In the genomic region with DNA sequence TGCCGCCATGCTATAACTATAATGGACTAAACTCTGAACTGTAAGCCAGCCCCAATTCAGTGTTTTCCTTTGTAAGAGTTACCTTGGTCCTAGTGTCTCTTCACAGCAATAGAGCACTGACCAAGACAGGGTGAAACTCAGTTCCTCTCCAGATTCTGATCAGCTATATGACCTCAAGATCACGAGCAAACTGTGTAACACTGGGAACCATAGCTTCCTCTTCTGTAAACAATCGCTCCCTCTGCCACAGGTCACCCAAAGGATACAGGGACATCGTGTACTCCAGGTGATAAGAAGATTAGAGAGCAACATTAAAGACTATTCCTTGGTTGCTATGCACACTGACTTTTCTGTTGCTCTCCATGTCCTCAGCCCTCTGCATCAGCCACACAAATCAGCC, we compare ENCODE assay signal across 16 mouse cellular contexts.
"Had no signal": no experiment of that assay in that cellular context is flagged by ENCODE, and none has a peak within 500 bp of the region (broad histone marks: within the 10 kb centered on the region; RNA-seq: fewer than 3 reads in every experiment).

No protein-coding gene starts in this region.

- H3K36me3 ChIP-seq: kidney, embryonic 15.5 days; liver, embryonic 13.5 days had no signal

- H3K9ac ChIP-seq: kidney, embryonic 15.5 days; limb, embryonic 13.5 days; liver, embryonic 13.5 days; midbrain, embryonic 15.5 days; neural tube, embryonic 12.5 days had no signal

- H3K4me3 ChIP-seq: kidney, embryonic 15.5 days; limb, embryonic 13.5 days; liver, embryonic 13.5 days; megakaryocyte, embryonic 14.5 days; midbrain, embryonic 15.5 days; neural tube, embryonic 12.5 days had no signal

- H3K9me3 ChIP-seq: kidney, embryonic 15.5 days; limb, embryonic 13.5 days; liver, embryonic 13.5 days; megakaryocyte, embryonic 14.5 days; midbrain, embryonic 15.5 days; neural tube, embryonic 12.5 days had no signal

- DNase-seq: kidney, adult 2 months; kidney, postnatal 14 days; layer of hippocampus, adult 9-11 months; layer of hippocampus, postnatal 36 days; left cerebral cortex, postnatal 4 days; liver, embryonic 13.5 days; lung, adult 18-20 months; thymus, adult 18-20 months; thymus, postnatal 14 days had no signal

- H3K4me1 ChIP-seq: kidney, embryonic 15.5 days; limb, embryonic 13.5 days; neural tube, embryonic 12.5 days had no signal

- H3K27me3 ChIP-seq: kidney, embryonic 15.5 days; limb, embryonic 13.5 days; liver, embryonic 13.5 days; midbrain, embryonic 15.5 days; neural tube, embryonic 12.5 days had no signal

- H3K4me2 ChIP-seq: kidney, embryonic 15.5 days; limb, embryonic 13.5 days; liver, embryonic 13.5 days; midbrain, embryonic 11.5 days; midbrain, embryonic 15.5 days; neural tube, embryonic 12.5 days had no signal

- ATAC-seq: inflammation-experienced regulatory T-cells, adult 6 months; midbrain, embryonic 15.5 days had no signal

- H3K27ac ChIP-seq: kidney, embryonic 15.5 days; limb, embryonic 13.5 days; liver, embryonic 13.5 days; midbrain, embryonic 15.5 days; neural tube, embryonic 12.5 days had no signal
